Mouse (Mus musculus) lung, postnatal 25 days (tissue): ENCODE measurements at regions not wholly inside any gene's neighbourhood (a gene's known extent, or its start where the extent isn't known, plus 50 kb on each side); places are given as distances from the start of the nearest gene placed in this dataset.

Experiments
- DNase-seq: peaks from one replicate; pipeline ENCODE4 v3.0.0; 2022; ENCODE audit warnings: low spot score

DNA sequence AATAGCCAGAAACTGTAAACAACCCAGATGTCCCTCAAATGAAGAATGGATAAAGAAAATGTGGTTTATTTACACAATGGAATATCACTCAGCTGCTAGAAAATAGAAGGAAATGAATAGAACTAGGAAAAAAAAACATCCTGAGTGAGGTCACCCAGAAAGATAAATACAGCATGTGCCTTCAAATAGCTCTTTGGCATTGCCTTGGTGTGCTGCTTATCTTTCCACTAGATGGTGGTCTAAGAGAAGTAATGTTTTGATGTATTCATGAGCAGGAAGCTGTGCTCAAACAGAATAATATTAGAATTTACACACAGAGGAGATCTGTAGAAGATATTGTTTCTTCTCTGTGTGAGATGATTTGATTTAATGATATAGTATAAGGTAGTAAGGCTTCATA lies 78.8 kb downstream of the Zfp619 start:
- DNase-seq, result peak; percentile 25

- DNase-seq, result no peak
These were observed 96.2 kb downstream of the Zfp619 start for GRCm38 (mm10) chr7:39613767-39614166.

- DNase-seq, result no peak
These were observed 97.5 kb downstream of the Zfp619 start for GRCm38 (mm10) chr7:39615092-39615491.

- no peak for DNase-seq
These were observed 104.2 kb downstream of the Zfp619 start for GRCm38 (mm10) chr7:39621796-39622195.

GRCm38 (mm10) chr7:39632836-39633235 lies 115.3 kb downstream of the Zfp619 start:
- DNase-seq, result no peak

GRCm38 (mm10) chr7:39642333-39642732 lies 124.8 kb downstream of the Zfp619 start:
- DNase-seq, result no peak

DNA sequence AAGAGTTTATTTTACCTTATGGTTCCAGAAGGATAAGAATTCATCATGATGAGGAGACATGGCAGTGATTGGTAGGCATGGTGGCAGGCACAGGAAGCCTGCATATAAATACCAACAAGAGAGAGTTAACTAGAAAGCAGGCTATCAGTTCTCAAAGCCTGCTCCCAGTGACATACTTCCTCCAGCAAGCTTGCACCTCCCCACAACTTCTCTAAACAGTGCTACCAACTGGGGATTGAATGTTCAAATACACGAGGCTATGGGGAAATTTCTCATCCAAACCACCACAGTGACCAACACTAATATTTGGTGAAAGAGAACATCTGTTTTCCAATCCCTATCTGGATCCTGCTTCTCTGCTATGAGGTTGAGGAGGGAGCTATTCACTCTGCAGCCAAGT lies 125.8 kb downstream of the Zfp619 start:
- DNase-seq, result no peak

GRCm38 (mm10) chr7:39650483-39651102 lies 133.0 kb downstream of the Zfp619 start:
- DNase-seq, result no peak

DNA sequence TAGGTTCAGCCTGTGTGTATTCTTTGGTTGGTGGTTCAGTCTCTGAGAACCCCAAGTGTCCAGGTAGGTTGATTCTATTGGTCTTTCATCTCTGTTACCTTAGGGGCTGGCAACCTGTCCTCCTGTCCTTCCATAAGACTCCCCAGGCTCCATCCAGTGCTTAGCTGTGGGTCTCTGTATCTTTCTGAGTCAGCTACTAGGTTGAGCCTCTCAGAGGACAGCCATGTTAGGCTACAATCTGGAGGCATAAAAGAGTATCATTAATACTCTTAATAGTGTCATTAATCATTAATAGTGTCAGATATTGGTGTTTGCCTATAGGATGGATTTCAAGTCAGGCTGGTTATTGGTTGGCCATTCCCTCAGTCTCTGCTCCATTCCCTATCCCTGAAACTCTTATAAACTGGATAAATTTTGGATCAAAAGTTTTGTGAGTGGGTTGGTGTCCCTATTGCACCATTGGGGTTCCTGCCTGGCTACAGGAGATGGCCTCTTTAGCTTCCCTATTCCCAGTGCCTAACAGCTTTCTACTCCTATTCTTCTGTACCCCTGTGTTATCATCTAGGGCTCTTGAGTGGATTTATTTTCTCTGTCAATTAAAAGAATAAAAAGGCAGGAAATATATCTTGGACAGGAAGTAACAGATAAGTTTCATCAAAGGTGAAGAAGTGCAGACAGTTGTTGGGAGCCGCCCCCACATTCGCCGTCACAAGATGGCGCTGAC lies 137.2 kb downstream of the Zfp619 start:
- no peak for DNase-seq

- peak; percentile 29 for DNase-seq
These were observed 137.7 kb downstream of the Zfp619 start for GRCm38 (mm10) chr7:39655287-39655652.

DNA sequence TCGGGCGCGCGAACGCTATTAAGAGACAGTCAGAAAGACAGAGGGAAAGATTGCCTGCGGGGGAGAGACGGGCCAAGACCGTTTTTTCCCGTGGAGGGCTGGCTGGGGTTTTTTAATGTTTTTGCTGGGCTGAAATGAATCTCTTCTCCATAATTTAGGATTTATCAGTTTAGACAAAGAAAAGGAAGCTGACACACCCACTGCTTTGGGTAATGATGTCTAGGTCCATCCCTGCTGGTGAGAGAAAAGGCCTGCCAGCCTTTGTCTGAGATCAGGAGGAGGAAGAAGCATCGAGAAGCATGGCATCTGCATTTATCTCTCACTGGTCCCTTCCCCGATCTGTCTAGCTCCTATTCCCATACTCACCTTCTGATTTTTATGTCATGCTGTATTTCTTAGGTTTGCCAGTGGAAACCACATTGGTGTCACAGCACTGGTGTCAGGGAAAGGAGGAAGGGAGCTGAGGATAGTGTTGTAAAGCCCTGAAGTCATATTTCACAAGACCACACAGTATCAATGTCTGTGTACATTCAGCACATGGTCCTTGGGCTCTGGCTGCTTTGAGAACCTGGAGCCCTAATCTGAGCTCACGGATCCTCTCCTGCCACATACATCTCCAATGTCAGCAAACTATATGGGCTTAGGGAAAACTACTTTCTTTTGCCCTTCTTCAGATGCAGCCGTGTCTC lies 138.3 kb downstream of the Zfp619 start:
- no peak for DNase-seq

DNA sequence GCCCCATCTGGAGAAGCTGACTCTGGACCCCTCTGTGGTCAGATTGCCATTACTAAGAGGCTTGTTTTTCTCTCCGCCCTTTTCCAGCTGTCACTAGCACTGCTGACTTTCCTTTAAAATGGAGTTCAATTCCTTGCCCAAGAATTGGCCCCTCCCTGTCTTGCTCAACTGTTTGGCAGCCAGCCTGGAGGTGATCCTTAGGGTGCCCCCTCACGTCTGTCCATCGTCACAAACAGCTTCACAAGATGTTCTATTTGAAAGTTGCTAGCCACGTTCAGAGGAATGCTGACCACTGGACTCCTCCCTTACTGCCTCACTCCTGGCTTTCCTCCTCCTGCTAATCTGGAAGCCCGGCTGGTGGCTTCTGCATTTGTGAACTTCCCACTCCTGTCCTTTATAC lies 142.0 kb downstream of the Zfp619 start:
- peak; percentile 48 for DNase-seq

GRCm38 (mm10) chr7:39675124-39675846 lies 157.7 kb downstream of the Zfp619 start:
- DNase-seq, result no peak

DNA sequence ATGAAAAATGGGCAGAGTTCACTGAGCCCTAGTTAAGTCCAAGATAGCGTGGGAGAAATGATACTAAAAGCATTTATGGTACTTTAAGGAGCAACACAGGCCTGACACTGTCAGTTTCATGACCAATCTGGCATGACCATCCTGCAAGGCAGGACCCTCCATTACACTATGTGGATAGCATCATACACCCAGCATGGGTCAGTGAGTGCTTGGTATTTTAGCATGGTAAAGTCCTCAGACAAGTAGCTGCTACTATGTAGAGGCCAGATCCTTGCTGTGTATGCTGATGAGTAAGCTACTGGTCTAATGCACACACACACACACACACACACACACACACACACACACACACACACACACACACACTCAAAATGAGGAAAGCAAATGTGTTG lies 158.3 kb downstream of the Zfp619 start:
- no peak for DNase-seq

DNA sequence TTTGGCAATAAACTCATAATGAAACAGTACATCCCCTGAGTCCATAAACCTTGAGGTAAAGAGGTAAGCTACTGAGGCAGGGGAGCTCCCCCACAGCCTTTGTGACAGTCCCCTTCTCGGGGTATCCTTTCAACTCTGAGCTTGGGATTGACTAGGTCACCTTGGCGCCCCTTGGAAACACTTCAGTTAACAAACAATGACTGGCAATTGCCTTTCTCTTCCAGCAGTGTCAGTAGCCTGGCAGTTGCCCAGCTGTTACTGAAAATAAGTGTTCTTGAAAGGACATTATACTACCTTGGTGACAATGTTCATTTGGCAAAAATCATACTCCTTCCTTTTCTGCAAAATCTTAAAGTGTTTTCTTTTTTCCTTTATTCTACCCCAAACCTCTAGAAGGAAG lies 162.8 kb downstream of the Zfp619 start:
- DNase-seq, result no peak

GRCm38 (mm10) chr7:39696589-39696988 lies 179.0 kb downstream of the Zfp619 start:
- no peak for DNase-seq

- no peak for DNase-seq
These were observed 183.9 kb downstream of the Zfp619 start for GRCm38 (mm10) chr7:39701506-39701905.

DNA sequence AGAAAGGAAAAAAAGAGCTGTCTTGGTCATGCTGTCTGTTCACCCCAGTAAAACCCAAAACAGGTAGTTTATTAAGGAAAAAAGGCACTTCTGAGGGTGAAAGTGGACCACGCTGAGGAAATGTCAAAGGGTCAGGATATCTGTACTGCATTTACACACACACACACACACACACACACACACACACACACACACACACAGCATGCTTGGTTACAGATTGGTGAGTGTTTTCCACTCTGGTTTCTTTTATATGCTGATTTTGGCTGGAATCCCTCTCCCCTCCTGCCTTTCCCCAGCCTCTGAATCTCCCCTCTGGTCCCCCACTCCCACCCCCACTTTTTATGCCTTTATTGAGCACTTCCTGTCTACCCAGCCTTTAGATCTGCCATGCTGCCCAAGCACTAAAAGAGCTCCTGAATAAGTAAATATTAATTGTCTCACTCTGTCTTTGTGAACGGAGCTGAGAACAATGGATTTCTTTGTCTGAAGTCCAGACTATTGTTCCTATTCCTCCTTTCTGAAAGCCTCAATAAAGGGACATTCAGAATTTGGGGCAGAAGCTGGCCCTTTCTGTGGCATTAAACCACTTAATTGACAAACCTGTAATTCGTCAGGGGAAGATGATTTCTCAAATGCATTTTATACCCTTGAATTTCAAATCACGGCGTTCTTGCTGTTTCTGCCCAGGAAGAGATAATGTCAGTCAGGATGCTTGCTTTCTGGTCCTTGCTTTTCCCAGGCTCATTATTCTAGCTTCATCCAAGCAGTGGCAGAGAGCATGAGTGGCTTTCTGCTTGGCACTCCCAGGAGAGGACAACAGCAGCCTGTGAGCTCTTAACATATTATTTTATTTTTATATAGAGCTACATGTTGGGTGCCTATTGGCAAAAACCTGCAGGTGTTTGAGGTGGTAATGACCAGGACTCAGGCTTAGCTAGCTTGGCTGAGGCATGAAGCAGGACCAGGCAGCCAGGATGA lies 187.8 kb downstream of the Zfp619 start:
- no peak for DNase-seq

DNA sequence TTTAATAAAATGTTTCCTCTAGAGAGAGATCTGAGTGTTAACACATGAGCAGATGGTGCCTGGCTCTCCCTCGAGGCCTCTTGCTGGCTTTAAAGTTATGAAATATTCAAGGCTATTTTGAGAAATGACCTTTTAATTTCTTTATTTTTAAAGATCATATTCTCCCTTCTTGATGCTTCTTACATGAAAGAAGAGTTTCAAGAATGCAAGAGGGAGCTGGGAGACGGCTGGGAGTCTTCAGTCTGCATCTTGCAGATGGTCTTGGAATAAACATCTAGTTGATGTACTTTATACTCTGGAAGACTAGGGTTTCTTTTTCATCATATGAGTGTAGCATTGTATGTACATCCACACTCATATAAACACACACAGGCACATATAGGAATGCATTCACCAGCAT lies 189.0 kb downstream of the Zfp619 start:
- DNase-seq, result no peak

GRCm38 (mm10) chr7:39716340-39717150 lies 199.0 kb downstream of the Zfp619 start:
- no peak for DNase-seq
